Mouse (Mus musculus) 3T3-L1 (cell line): ENCODE data around the gene Ccdc182.

ENCODE experiments used
- DNase-seq: peaks from one replicate; pipeline ENCODE4 v3.0.0-alpha.2; 2015; ENCODE audit warnings: low read depth, low spot score

Gene Ccdc182

GRCm38 (mm10) chr11:88293631-88294393, at the start of gene Ccdc182:
Gene Ccdc182 (plus strand): TSS chr11:88294058.
- no peak for DNase-seq

DNA sequence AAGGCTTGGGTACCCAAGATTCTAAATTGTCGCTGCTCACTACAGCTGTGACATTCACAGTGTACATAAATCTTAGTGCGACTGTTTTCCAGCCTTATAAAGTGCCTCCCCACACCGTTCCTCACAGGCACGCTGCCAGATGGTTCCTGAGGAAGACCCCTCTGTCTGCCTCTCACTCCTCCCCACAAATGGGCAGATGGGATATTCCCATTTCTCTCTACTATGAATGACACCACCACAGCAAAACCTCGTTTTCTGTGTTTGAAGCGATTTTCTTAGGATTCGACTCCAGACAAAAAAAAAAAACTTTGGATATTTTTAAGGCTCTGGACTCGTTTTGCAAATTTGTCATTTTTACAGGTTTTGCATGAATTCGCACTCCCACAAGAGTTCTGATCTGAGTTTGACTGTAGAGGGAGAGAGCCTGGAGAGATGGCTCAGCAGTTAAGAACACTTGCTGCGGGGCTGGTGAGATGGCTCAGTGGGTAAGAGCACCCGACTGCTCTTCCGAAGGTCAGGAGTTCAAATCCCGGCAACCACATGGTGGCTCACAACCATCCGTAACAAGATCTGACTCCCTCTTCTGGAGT, 48.2 kb upstream of the Ccdc182 start:
- DNase-seq = no peak

- DNase-seq = no peak
Observed at GRCm38 (mm10) chr11:88248636-88249035, 45.2 kb upstream of the Ccdc182 start.

DNA sequence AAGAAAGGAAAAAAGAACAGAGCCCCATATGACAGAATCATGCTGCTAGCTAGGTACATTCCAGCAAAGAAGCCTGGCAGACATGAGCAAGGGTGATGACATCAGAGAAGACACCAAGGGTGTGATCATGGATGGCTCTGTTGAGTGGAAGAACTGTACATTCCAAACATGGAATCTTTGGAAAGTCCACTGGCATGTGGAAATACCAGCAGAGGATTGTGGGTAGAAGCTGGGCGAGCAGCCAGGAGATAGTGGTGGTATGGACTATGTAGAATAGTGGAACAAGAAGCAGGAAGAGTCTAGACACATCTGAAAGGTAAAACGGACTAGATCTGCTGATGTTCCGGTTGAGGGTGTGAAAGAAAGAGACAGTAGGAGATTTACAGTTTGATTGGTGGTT, 43.3 kb upstream of the Ccdc182 start:
- peak; percentile 80 for DNase-seq

GRCm38 (mm10) chr11:88251295-88251694, 42.6 kb upstream of the Ccdc182 start:
- no peak for DNase-seq

DNA sequence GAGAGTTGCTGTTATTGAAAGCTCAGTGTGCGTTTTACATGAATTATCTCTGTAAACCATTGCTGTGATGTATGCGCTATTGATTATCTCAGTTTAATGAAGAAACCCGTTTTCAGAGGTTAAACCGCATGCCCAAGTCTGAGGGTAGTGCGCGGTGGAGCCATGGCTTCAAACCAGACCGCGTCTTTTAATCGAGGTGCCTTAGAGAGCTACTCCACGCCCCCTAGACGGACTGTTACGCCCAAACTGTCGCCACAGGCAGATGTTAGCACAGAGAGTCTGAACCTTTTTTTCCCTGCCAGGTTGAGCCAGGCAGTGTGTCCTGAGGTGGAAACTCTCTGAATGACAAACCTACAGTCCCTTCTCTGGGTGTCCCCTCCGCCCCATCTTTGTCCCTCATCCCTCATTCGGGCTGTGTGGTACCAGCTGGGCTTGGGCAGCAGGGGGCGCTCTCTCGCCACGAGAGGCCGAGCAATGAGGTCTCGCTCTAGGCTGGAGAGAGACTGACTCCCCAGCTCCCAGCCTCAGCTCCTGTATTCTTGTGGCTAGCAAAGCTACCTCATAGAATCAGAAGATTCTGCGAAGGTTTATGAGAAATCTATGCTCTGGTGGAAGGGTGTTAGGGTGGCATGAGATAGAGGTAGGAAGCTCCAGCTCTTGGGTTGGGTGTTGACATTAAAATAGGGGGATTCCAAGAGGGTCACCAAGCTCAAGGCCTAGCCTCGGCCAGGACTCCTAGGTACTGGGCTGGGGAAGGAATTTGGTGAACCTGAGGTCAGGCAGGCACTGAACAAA, 41.7 kb upstream of the Ccdc182 start:
- peak; percentile 78 for DNase-seq

DNA sequence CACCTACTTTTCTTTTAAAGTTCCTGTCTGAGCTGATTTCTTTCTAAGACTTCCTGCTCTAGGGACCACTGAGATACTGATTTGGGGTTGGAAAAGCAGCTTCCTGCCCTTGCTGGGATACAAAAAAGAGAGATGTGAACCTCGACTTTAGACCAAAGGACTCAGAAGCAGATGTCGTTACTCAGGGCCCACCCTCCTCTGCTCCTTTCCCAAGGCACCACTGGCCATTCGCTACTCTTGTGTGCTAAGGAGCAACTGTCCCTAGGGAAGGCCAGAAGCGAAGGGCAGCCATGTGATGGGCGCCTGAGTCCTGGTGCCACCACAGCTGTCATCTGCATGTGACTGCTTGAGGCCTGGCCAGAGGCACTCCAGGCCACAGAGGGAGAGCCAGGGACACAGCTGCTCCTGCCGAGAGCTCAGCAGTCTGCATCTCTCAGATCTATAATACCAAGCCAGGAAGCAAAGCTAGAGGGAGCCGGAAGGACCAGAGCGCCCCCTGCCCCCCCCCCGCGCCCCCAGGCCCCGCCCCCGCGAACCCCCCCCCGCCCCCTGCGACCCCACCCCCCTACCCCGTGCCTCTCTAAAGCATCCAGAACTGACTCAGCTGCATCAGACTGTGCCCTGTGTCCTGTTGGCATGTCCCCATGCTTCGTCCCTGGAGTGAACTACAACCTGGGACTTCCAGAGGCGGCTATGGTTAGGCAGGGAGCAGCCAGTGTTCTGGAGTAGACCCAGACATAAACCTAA, 40.9 kb upstream of the Ccdc182 start:
- no peak for DNase-seq

- DNase-seq = no peak
Observed at GRCm38 (mm10) chr11:88253514-88254167, 40.2 kb upstream of the Ccdc182 start.

- DNase-seq = no peak
Observed at GRCm38 (mm10) chr11:88257700-88258099, 36.2 kb upstream of the Ccdc182 start.

DNA sequence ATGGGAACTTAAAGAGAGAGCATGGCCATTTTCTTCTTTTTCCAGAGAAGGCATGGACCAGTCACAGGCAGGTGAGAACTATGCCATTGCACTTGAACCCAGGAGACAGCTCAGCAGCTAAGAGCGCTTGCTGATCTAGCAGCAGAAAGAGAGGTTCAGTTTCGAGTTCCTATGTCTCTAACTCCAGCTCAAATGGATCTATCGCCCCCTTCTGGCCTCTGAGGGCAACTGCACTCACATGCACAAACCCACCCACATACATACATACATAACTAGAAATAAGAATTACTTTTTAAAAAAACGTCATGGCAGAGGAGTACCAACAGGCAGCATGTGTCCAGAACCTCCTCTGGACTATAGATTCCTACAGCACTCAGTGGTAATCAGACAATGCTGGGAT, 35.6 kb upstream of the Ccdc182 start:
- DNase-seq = no peak

GRCm38 (mm10) chr11:88260463-88260862, 33.4 kb upstream of the Ccdc182 start:
- DNase-seq = no peak

GRCm38 (mm10) chr11:88264889-88265288, 29.0 kb upstream of the Ccdc182 start:
- no peak for DNase-seq

DNA sequence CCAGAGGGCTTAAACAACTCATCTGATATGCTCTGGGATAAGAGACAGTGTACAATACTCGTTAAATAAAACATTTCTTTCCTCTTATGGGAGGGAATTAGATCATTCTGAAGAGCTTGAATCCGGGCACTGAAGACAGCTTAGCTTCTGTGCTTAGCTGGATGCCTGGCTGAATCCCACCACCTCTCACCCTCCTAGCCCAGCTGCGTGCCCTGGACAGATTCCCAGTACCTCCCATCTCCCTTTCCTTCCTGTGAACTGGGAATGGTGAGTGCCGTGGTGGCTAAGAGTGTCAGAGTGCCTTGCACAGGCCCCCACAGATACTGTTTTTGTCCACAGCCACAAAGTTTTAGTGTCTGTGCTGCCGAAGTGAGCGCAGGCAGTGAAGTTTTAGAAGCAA, 27.5 kb upstream of the Ccdc182 start:
- peak; percentile 27 for DNase-seq

GRCm38 (mm10) chr11:88271870-88272269, 22.0 kb upstream of the Ccdc182 start:
- peak; percentile 37 for DNase-seq

GRCm38 (mm10) chr11:88274111-88274879, 19.6 kb upstream of the Ccdc182 start:
- DNase-seq = no peak

GRCm38 (mm10) chr11:88274901-88275498, 18.9 kb upstream of the Ccdc182 start:
- no peak for DNase-seq

DNA sequence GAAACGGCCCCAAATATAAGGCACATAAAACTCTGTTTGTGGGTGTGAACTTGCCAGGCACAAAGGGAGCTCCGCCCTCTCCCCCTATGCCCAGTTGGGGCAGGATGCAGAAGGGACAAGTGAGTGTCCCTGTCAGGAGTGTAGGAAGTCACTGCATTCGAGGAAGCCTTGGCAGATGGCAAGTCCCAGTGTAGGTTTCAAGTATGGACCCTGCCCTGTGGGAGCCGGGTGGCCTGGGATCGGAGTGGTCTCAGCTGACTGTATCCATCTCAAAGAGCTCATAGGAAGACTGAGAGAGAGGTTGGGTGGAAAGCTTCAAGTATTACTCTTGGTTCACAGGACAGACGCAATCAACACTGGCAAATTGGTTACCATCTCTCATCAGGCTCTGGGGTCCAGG, 17.9 kb upstream of the Ccdc182 start:
- no peak for DNase-seq

DNA sequence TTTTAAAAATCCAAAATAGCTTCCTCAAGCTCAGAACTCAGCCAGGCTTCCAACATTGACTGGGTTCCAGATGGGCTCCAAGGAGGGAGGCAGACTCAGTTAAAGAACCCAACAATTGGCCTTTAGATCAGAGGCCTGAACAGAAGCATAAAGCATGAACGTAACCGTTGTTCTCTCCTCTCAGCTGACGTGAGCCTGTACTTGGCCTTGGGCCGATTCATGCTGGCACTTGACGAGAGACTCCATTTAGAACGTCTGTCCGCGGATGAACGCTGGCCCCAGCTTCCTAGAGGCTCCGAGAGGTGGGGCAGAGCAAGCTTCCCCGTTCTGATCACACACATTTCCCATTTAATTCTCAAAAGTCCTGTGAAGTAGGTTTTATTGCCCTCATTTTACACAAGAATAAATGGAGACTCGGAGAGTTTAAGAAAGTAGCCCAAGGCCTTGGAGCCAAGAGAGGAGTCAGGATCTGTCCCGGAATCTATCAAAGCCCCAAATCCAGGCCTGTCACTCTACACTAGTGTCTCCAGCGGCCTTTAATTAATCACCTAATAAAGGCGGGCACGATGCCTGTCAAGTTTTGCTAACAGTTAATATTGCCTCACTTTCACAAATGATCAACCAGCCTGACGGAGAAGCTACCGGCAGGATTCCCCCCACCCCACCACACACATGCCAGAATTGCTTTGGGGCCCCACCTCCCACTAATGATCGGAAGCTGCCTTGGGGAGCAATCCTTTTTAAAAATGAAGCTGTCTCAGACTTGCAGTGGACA, 17.1 kb upstream of the Ccdc182 start:
- no peak for DNase-seq

GRCm38 (mm10) chr11:88279006-88279405, 14.9 kb upstream of the Ccdc182 start:
- DNase-seq = no peak
